Mouse (Mus musculus) heart, embryonic 10.5 days (tissue): ENCODE data around the gene Stard3. TPM values are rescaled to one million over a fixed set of nuclear protein-coding genes. Genes with fewer than 3 reads are reported as not detected.
A peak's percentile ranks its signal among the peaks of the same experiment; 100 is the strongest.

Experiments
- DNase-seq: peaks from one replicate; pipeline ENCODE4 v3.0.0-alpha.2; 2017; ENCODE audit warnings: low spot score
- H3K27ac ChIP-seq: fragments of 300-500 bp; sonication (generic); 2 replicates; pipeline ENCODE4 v1.5.1; 2016; ENCODE audit warnings: mild to moderate bottlenecking
- H3K27me3 ChIP-seq: fragments of 300-500 bp; sonication (generic); 2 replicates; pipeline ENCODE4 v1.6.1; 2016; ENCODE audit warnings: mild to moderate bottlenecking; ENCODE audit not compliant: poor library complexity, insufficient read depth, severe bottlenecking
- H3K36me3 ChIP-seq: fragments of 300-500 bp; sonication (generic); 2 replicates; pipeline ENCODE4 v1.6.1; 2016; ENCODE audit warnings: mild to moderate bottlenecking, moderate library complexity
- H3K4me1 ChIP-seq: fragments of 300-500 bp; sonication (generic); 2 replicates; pipeline ENCODE4 v1.6.1; 2016; ENCODE audit warnings: mild to moderate bottlenecking
- H3K4me3 ChIP-seq: fragments of 300-500 bp; sonication (generic); 2 replicates; pipeline ENCODE4 v1.5.1; 2016; ENCODE audit warnings: mild to moderate bottlenecking, moderate library complexity
- H3K9me3 ChIP-seq: fragments of 300-500 bp; sonication (generic); 2 replicates; pipeline ENCODE4 v1.6.1; 2016; ENCODE audit warnings: mild to moderate bottlenecking, moderate library complexity
- WGBS: fragments of 180-500 bp; shearing (Covaris S2); methylation state at CpG from one replicate; pipeline ENCODE4 v1.1.7; 2016; 5-methylcytosine and 5-hydroxymethylcytosine counted together
- polyA plus RNA-seq: library from polyadenylated mRNA; unstranded; fragments of >200 nt; fragmentation: Nextera tagmentation; extraction: Ambion mirVana; gene quantifications from 2 replicates; pipeline ENCODE4 v1.2.1, GENCODE M21; 2016

Stard3 gene
- polyA plus RNA-seq, 1 experiment from 2014 or later: 51.0 TPM

GRCm38 (mm10) chr11:98386596-98386995 lies 28.4 kb downstream of the Stard3 start:
- Histone ChIP-seq H3K27me3 (peaks cover 75% of the 10 kb centered on the region), H3K4me1 (peaks cover 97% of the 10 kb centered on the region), H3K27ac (peak overlapping the region; percentile 91), H3K4me3 (peak overlapping the region; percentile 47), H3K36me3 (peaks cover 2% of the 10 kb centered on the region; the same call in 1 of the 2 replicates), H3K9me3 (no peaks in the 10 kb centered on the region)
- 11% methylated on average over 24 of the region's 24 CpGs for WGBS
- DNase-seq: no peak

DNA sequence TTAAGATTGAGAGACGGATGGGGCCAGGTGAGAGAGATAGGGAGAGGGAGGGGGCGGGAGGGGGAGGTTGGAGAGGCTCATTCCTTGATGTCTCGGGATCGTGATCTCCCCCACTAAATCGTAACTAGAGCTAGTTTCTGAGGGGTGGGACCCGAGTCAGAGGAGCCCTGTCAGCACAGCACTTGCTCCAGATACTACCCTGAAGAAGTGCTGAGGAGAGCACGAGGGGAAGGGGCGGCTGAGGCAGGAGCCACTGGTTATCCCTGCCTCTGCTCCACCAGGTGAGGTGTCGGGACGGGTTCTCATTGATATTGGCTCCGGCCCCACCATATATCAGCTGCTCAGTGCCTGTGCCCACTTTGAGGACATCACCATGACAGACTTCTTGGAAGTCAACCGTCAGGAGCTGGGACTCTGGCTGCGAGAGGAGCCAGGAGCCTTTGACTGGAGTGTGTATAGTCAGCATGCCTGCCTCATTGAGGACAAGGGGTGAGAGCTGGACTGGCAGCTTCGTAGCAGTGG lies 28.9 kb downstream of the Stard3 start:
- Histone ChIP-seq H3K9me3 (no peaks in the 10 kb centered on the region), H3K4me3 (peak overlapping the region; percentile 47), H3K27me3 (peaks cover 81% of the 10 kb centered on the region), H3K4me1 (peaks cover 98% of the 10 kb centered on the region), H3K27ac (peak overlapping the region; percentile 91), H3K36me3 (0 out of 2 replicates have a peak, but pooled peaks cover 2% of the 10 kb centered on the region)
- DNase-seq: no peak
- 44% methylated on average over 14 of the region's 14 CpGs for WGBS

- Histone ChIP-seq H3K4me1 (peaks cover 100% of the 10 kb centered on the region), H3K27ac (peak overlapping the region; percentile 91; the same call in 1 of the 2 replicates), H3K36me3 (0 out of 2 replicates have a peak, but pooled peaks cover 2% of the 10 kb centered on the region), H3K27me3 (peaks cover 84% of the 10 kb centered on the region), H3K4me3 (no peak overlapping the region), H3K9me3 (no peaks in the 10 kb centered on the region)
- WGBS: 73% methylated on average over 10 of the region's 10 CpGs
- DNase-seq: no peak
Observed at GRCm38 (mm10) chr11:98388282-98388681, 30.1 kb downstream of the Stard3 start.

GRCm38 (mm10) chr11:98389221-98389780 lies 31.1 kb downstream of the Stard3 start:
- 18% methylated on average over 9 of the region's 9 CpGs for WGBS
- peaks cover 100% of the 10 kb centered on the region for H3K4me1 ChIP-seq
- 0 out of 2 replicates have a peak, but pooled peaks cover 2% of the 10 kb centered on the region for H3K36me3 ChIP-seq
- DNase-seq: no peak
- peak overlapping the region; percentile 91; the same call in 1 of the 2 replicates for H3K27ac ChIP-seq
- peaks cover 79% of the 10 kb centered on the region for H3K27me3 ChIP-seq
- no peak overlapping the region; the same call in 1 of the 2 replicates for H3K4me3 ChIP-seq
- H3K9me3 ChIP-seq: no peaks in the 10 kb centered on the region

- DNase-seq: no peak
- WGBS: 69% methylated on average over 12 of the region's 12 CpGs
- peaks cover 100% of the 10 kb centered on the region for H3K4me1 ChIP-seq
- peak overlapping the region; percentile 91 for H3K27ac ChIP-seq
- 0 out of 2 replicates have a peak, but pooled peaks cover 2% of the 10 kb centered on the region for H3K36me3 ChIP-seq
- no peaks in the 10 kb centered on the region for H3K9me3 ChIP-seq
- no peak overlapping the region for H3K4me3 ChIP-seq
- peaks cover 71% of the 10 kb centered on the region for H3K27me3 ChIP-seq
Observed at GRCm38 (mm10) chr11:98390141-98390540, 32.0 kb downstream of the Stard3 start.

DNA sequence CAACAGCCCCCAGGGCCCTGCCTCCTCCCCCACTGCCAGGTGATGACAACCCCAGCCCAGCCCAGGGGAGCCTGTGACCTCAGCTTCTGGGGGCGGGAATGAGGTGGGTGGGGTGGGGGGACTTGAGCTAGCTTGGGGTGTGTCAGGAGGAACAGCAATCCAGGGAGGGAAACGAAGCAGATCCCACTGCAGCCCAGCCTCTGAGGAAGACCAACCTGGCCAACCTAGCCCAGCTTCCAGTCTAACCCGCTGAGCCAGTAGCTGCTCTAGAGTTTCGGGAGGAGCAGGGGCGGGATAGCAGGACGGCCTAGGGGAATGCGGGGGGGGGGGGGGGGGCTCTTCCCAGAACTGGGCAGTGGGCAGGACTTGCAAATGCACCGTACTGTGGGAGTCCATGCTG lies 33.9 kb downstream of the Stard3 start:
- H3K36me3 ChIP-seq: 0 out of 2 replicates have a peak, but pooled peaks cover 7% of the 10 kb centered on the region
- peak overlapping the region; percentile 91 for H3K27ac ChIP-seq
- H3K4me3 ChIP-seq: peak overlapping the region; percentile 39
- H3K9me3 ChIP-seq: no peaks in the 10 kb centered on the region
- no peak for DNase-seq
- WGBS: 5% methylated on average over 8 of the region's 8 CpGs
- peaks cover 95% of the 10 kb centered on the region for H3K4me1 ChIP-seq
- H3K27me3 ChIP-seq: peaks cover 52% of the 10 kb centered on the region

GRCm38 (mm10) chr11:98392645-98393044 lies 34.5 kb downstream of the Stard3 start:
- WGBS: 13% methylated on average over 4 of the region's 4 CpGs
- H3K36me3 ChIP-seq: peaks cover 9% of the 10 kb centered on the region
- H3K4me1 ChIP-seq: peaks cover 91% of the 10 kb centered on the region
- no peak for DNase-seq
- peak overlapping the region; percentile 91 for H3K27ac ChIP-seq
- peaks cover 46% of the 10 kb centered on the region for H3K27me3 ChIP-seq
- H3K4me3 ChIP-seq: peak overlapping the region; percentile 39
- H3K9me3 ChIP-seq: no peaks in the 10 kb centered on the region

- Histone ChIP-seq H3K36me3 (peaks cover 11% of the 10 kb centered on the region), H3K27ac (peak overlapping the region; percentile 91), H3K27me3 (peaks cover 39% of the 10 kb centered on the region), H3K9me3 (no peaks in the 10 kb centered on the region), H3K4me3 (peak overlapping the region; percentile 19; the same call in 1 of the 2 replicates), H3K4me1 (peaks cover 87% of the 10 kb centered on the region)
- 20% methylated on average over 6 of the region's 6 CpGs for WGBS
- peak; percentile 91 for DNase-seq
Observed at GRCm38 (mm10) chr11:98393317-98393716, 35.1 kb downstream of the Stard3 start.

DNA sequence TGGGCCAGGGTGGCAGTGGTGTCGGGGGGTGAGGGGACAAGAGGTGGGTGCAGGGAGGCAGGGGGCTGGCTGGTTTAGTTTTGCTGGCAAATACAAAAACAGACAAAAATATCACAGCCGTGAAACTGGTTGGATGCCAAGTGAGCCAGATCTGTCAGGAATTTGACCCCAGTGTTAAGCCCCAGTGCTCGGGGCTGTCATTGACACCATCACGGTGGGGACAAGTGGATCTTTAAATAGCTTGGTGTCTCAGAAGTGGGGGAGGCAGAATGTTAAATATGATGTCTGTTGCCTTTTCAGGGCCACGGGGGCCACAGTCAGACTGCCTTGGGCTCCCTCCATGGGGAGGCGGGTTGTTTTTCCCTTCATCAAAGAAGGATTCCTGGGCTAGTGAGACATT lies 36.1 kb downstream of the Stard3 start:
- 20% methylated on average over 6 of the region's 6 CpGs for WGBS
- H3K27ac ChIP-seq: peak overlapping the region; percentile 91
- peaks cover 31% of the 10 kb centered on the region for H3K27me3 ChIP-seq
- H3K9me3 ChIP-seq: no peaks in the 10 kb centered on the region
- DNase-seq: peak; percentile 90
- H3K36me3 ChIP-seq: peaks cover 11% of the 10 kb centered on the region
- peak overlapping the region; percentile 28 for H3K4me3 ChIP-seq
- H3K4me1 ChIP-seq: peaks cover 77% of the 10 kb centered on the region

GRCm38 (mm10) chr11:98395041-98395440 lies 36.9 kb downstream of the Stard3 start:
- Histone ChIP-seq H3K4me3 (no peak overlapping the region), H3K27me3 (peaks cover 24% of the 10 kb centered on the region), H3K4me1 (peaks cover 77% of the 10 kb centered on the region), H3K36me3 (peaks cover 11% of the 10 kb centered on the region), H3K27ac (peak overlapping the region; percentile 91), H3K9me3 (no peaks in the 10 kb centered on the region)
- no peak for DNase-seq
- 49% methylated on average over 4 of the region's 4 CpGs for WGBS

DNA sequence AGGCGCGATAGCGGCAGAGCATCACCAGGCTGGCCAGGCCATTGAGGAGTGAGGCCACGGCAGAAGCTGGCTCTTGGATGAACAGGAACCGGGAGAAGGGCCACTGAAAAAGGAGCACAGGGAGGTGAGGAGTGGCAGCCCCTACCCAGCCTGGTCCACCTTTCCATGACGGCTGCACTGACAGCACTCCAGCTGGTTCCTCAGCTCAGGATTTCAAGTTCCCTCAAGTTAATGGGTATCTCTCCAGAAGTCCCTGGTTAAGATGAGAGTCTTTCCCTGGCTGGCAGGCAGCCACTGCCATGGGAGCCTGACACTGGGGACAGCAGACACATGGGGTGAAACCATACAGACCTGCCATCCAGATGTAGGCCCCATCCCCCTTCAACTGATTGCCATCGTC lies 39.8 kb downstream of the Stard3 start:
- Histone ChIP-seq H3K27ac (peak overlapping the region; percentile 98), H3K36me3 (peaks cover 11% of the 10 kb centered on the region), H3K4me3 (no peak overlapping the region), H3K27me3 (no peaks in the 10 kb centered on the region; the same call in 1 of the 2 replicates), H3K4me1 (peaks cover 57% of the 10 kb centered on the region), H3K9me3 (no peaks in the 10 kb centered on the region)
- 92% methylated on average over 7 of the region's 7 CpGs for WGBS
- no peak for DNase-seq

GRCm38 (mm10) chr11:98400161-98400726 lies 42.1 kb downstream of the Stard3 start, which contains the start of gene Pgap3:
Gene Pgap3, minus strand, starts transcription at chr11:98400490.
- Histone ChIP-seq H3K4me3 (peak within 1 kb of the TSS; percentile 83), H3K27ac (peak within 1 kb of the TSS; percentile 98), H3K36me3 (peaks cover 11% of the 10 kb centered on the region), H3K9me3 (no peaks in the 10 kb centered on the region), H3K27me3 (no peaks in the 10 kb centered on the region; the same call in 1 of the 2 replicates), H3K4me1 (peaks cover 34% of the 10 kb centered on the region)
- whole genome bisulfite sequencing: under 1% methylated on average over 40 of the region's 40 CpGs
- DNase-seq: peak; percentile 96

DNA sequence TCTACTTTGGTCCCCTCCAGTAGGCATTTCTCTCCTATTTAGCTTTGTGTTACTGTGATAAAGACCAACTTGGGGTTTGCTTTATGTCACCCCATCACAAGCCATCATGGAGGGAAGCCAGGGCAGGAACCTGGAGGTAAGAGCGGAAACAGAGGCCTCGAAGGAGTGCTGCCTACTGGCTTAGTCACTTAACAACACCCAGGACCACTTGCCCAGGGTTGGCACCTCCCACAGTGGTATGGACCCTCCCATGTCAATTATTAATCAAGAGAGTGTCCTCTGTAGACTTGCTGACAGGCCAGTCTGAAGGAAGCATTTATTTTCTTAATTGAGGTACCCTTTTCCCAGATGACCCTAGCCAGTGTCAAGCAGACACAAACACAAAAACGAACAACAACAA lies 42.6 kb downstream of the Stard3 start:
- peak overlapping the region; percentile 83 for H3K4me3 ChIP-seq
- H3K27me3 ChIP-seq: no peaks in the 10 kb centered on the region; the same call in 1 of the 2 replicates
- H3K36me3 ChIP-seq: peaks cover 11% of the 10 kb centered on the region
- 62% methylated on average over 3 of the region's 3 CpGs for WGBS
- peak overlapping the region; percentile 98 for H3K27ac ChIP-seq
- H3K4me1 ChIP-seq: peaks cover 32% of the 10 kb centered on the region
- H3K9me3 ChIP-seq: no peaks in the 10 kb centered on the region
- DNase-seq: no peak
